Mouse (Mus musculus): ENCODE measurements around the gene Pikfyve. TPM values are rescaled to one million over a fixed set of nuclear protein-coding genes. Genes with fewer than 3 reads are reported as not detected.

Gene Pikfyve
- polyA plus RNA-seq, 1 experiment from 2014 or later = 6.7 TPM

- 88% methylated on average over 4 of the region's 4 CpGs for WGBS
- Histone ChIP-seq H3K27ac (ENCODE audit: low read depth, low read length) (no peak overlapping the region), H3K9me3 (ENCODE audit: control insufficient read depth) (no peaks in the 10 kb centered on the region), H3K36me3 (ENCODE audit: control insufficient read depth, insufficient read depth) (peaks cover 16% of the 10 kb centered on the region), H3K4me3 (ENCODE audit: low read depth, low read length) (no peak overlapping the region), H3K27me3 (replicated peaks; ENCODE audit: control insufficient read depth, insufficient read depth, low read length) (no peaks in the 10 kb centered on the region), H3K9ac (ENCODE audit: low read depth, low read length) (no peak overlapping the region), H3K4me1 (replicated peaks; ENCODE audit: control insufficient read depth, insufficient read depth, low read length) (0 out of 2 replicates have a peak, but pooled peaks cover 7% of the 10 kb centered on the region), H3K4me2 (replicated peaks; ENCODE audit: low read depth) (no peak overlapping the region)
- ATAC-seq = no peak
- TF ChIP-seq CTCF (IDR thresholded peaks at IDR 0.05; ENCODE audit: low read depth) = no peak
Measured at GRCm38 (mm10) chr1:65190172-65190571, 3.7 kb downstream of the Pikfyve start.

- H3K36me3 ChIP-seq (ENCODE audit: control insufficient read depth, insufficient read depth) = peaks cover 30% of the 10 kb centered on the region
- no peaks in the 10 kb centered on the region for H3K4me1 ChIP-seq (replicated peaks; ENCODE audit: control insufficient read depth, insufficient read depth, low read length)
- no peaks in the 10 kb centered on the region for H3K27me3 ChIP-seq (replicated peaks; ENCODE audit: control insufficient read depth, insufficient read depth, low read length)
- H3K9me3 ChIP-seq (ENCODE audit: control insufficient read depth) = no peaks in the 10 kb centered on the region
- H3K4me2 ChIP-seq (replicated peaks; ENCODE audit: low read depth) = no peak overlapping the region
- WGBS = 94% methylated on average over 2 of the region's 2 CpGs
- no peak overlapping the region for H3K27ac ChIP-seq (ENCODE audit: low read depth, low read length)
- no peak overlapping the region for H3K9ac ChIP-seq (ENCODE audit: low read depth, low read length)
- TF ChIP-seq CTCF (IDR thresholded peaks at IDR 0.05; ENCODE audit: low read depth) = no peak
- ATAC-seq = no peak
- H3K4me3 ChIP-seq (ENCODE audit: low read depth, low read length) = no peak overlapping the region
Measured at GRCm38 (mm10) chr1:65193226-65193625, 6.7 kb downstream of the Pikfyve start.

- Histone ChIP-seq H3K27me3 (replicated peaks; ENCODE audit: control insufficient read depth, insufficient read depth, low read length) (no peaks in the 10 kb centered on the region), H3K9ac (ENCODE audit: low read depth, low read length) (no peak overlapping the region), H3K4me2 (replicated peaks; ENCODE audit: low read depth) (no peak overlapping the region), H3K4me3 (ENCODE audit: low read depth, low read length) (no peak overlapping the region), H3K9me3 (ENCODE audit: control insufficient read depth) (no peaks in the 10 kb centered on the region), H3K36me3 (ENCODE audit: control insufficient read depth, insufficient read depth) (peaks cover 21% of the 10 kb centered on the region), H3K27ac (ENCODE audit: low read depth, low read length) (no peak overlapping the region), H3K4me1 (replicated peaks; ENCODE audit: control insufficient read depth, insufficient read depth, low read length) (no peaks in the 10 kb centered on the region)
- no peak for ATAC-seq
- WGBS = 85% methylated on average over 2 of the region's 2 CpGs
- TF ChIP-seq CTCF (IDR thresholded peaks at IDR 0.05; ENCODE audit: low read depth) = no peak
Measured at GRCm38 (mm10) chr1:65198425-65198824, 11.9 kb downstream of the Pikfyve start.

- Histone ChIP-seq H3K4me2 (replicated peaks; ENCODE audit: low read depth) (no peak overlapping the region), H3K4me3 (ENCODE audit: low read depth, low read length) (no peak overlapping the region), H3K4me1 (replicated peaks; ENCODE audit: control insufficient read depth, insufficient read depth, low read length) (no peaks in the 10 kb centered on the region), H3K9me3 (ENCODE audit: control insufficient read depth) (no peaks in the 10 kb centered on the region), H3K36me3 (ENCODE audit: control insufficient read depth, insufficient read depth) (peaks cover 18% of the 10 kb centered on the region), H3K9ac (ENCODE audit: low read depth, low read length) (no peak overlapping the region), H3K27ac (ENCODE audit: low read depth, low read length) (no peak overlapping the region), H3K27me3 (replicated peaks; ENCODE audit: control insufficient read depth, insufficient read depth, low read length) (no peaks in the 10 kb centered on the region)
- no peak for TF ChIP-seq CTCF (IDR thresholded peaks at IDR 0.05; ENCODE audit: low read depth)
- ATAC-seq = no peak
- 98% methylated on average over 2 of the region's 2 CpGs for WGBS
Measured at GRCm38 (mm10) chr1:65198861-65199260, 12.4 kb downstream of the Pikfyve start.

- no peak for ATAC-seq
- H3K27ac ChIP-seq (ENCODE audit: low read depth, low read length) = no peak overlapping the region
- 80% methylated on average over 1 of the region's 1 CpGs for WGBS
Measured at GRCm38 (mm10) chr1:65204299-65204698, 17.8 kb downstream of the Pikfyve start.

GRCm38 (mm10) chr1:65213214-65213613 lies 26.7 kb downstream of the Pikfyve start:
- WGBS = 86% methylated on average over 2 of the region's 2 CpGs
- no peak for TF ChIP-seq CTCF (IDR thresholded peaks at IDR 0.05; ENCODE audit: low read depth)
- 0 out of 2 replicates have a peak, but pooled peaks cover 3% of the 10 kb centered on the region for H3K9me3 ChIP-seq (ENCODE audit: control insufficient read depth)
- no peaks in the 10 kb centered on the region for H3K27me3 ChIP-seq (replicated peaks; ENCODE audit: control insufficient read depth, insufficient read depth, low read length)
- peaks cover 27% of the 10 kb centered on the region; the same call in 1 of the 2 replicates for H3K36me3 ChIP-seq (ENCODE audit: control insufficient read depth, insufficient read depth)
- H3K4me1 ChIP-seq (replicated peaks; ENCODE audit: control insufficient read depth, insufficient read depth, low read length) = no peaks in the 10 kb centered on the region
- no peak overlapping the region for H3K4me2 ChIP-seq (replicated peaks; ENCODE audit: low read depth)
- ATAC-seq = no peak
- no peak overlapping the region for H3K9ac ChIP-seq (ENCODE audit: low read depth, low read length)
- H3K27ac ChIP-seq (ENCODE audit: low read depth, low read length) = no peak overlapping the region
- no peak overlapping the region for H3K4me3 ChIP-seq (ENCODE audit: low read depth, low read length)

More at GRCm38 (mm10) chr1:65204299-65204698, 17.8 kb downstream of the Pikfyve start:
- no peak for TF ChIP-seq CTCF (IDR thresholded peaks at IDR 0.05; ENCODE audit: low read depth)
- no peak overlapping the region for H3K4me3 ChIP-seq (ENCODE audit: low read depth, low read length)
- H3K9ac ChIP-seq (ENCODE audit: low read depth, low read length) = no peak overlapping the region
- H3K36me3 ChIP-seq (ENCODE audit: control insufficient read depth, insufficient read depth) = peaks cover 37% of the 10 kb centered on the region
- H3K27me3 ChIP-seq (replicated peaks; ENCODE audit: control insufficient read depth, insufficient read depth, low read length) = no peaks in the 10 kb centered on the region
- H3K4me2 ChIP-seq (replicated peaks; ENCODE audit: low read depth) = no peak overlapping the region
- no peaks in the 10 kb centered on the region for H3K4me1 ChIP-seq (replicated peaks; ENCODE audit: control insufficient read depth, insufficient read depth, low read length)
- H3K9me3 ChIP-seq (ENCODE audit: control insufficient read depth) = no peaks in the 10 kb centered on the region

GRCm38 (mm10) chr1:65217567-65217966 lies 31.1 kb downstream of the Pikfyve start:
- no peak overlapping the region for H3K9ac ChIP-seq (ENCODE audit: low read depth, low read length)
- H3K36me3 ChIP-seq (ENCODE audit: control insufficient read depth, insufficient read depth) = peaks cover 21% of the 10 kb centered on the region
- no peaks in the 10 kb centered on the region for H3K9me3 ChIP-seq (ENCODE audit: control insufficient read depth)
- no peaks in the 10 kb centered on the region for H3K27me3 ChIP-seq (replicated peaks; ENCODE audit: control insufficient read depth, insufficient read depth, low read length)
- H3K4me3 ChIP-seq (ENCODE audit: low read depth, low read length) = no peak overlapping the region
- WGBS = 85% methylated on average over 2 of the region's 2 CpGs
- H3K27ac ChIP-seq (ENCODE audit: low read depth, low read length) = no peak overlapping the region
- no peaks in the 10 kb centered on the region for H3K4me1 ChIP-seq (replicated peaks; ENCODE audit: control insufficient read depth, insufficient read depth, low read length)
- no peak overlapping the region for H3K4me2 ChIP-seq (replicated peaks; ENCODE audit: low read depth)
- ATAC-seq = no peak
- TF ChIP-seq CTCF (IDR thresholded peaks at IDR 0.05; ENCODE audit: low read depth) = no peak

Data from intestine, postnatal 0 days (tissue).